Mouse (Mus musculus) frontal cortex, adult 2 months (tissue): Measurements from ENCODE around the gene Fam71f2. TPM values are rescaled to one million over a fixed set of nuclear protein-coding genes. Genes with fewer than 3 reads are reported as not detected.

Experiments
- polyA plus RNA-seq: library from polyadenylated mRNA; depleted of rRNA; stranded (reverse); fragments of >200 nt; gene quantifications from 2 replicates; pipeline ENCODE4 v1.2.3, GENCODE M21; 2012; rRNA removed

The Fam71f2 gene
- polyA plus RNA-seq, 1 experiment: 1.8 TPM

Other genes with a start within 250 kb of the Fam71f2 start
- gene Lep, start 219.4 kb upstream of the Fam71f2 start, polyA plus RNA-seq: not detected in 2 replicates
- 57.3 and 58.3 TPM in 2 replicates for gene Rbm28, start 114.6 kb upstream of the Fam71f2 start, polyA plus RNA-seq
- gene Prrt4, start 100.0 kb upstream of the Fam71f2 start, polyA plus RNA-seq: 3.7 and 4.3 TPM in 2 replicates
- 58.2 and 64.1 TPM in 2 replicates for gene Impdh1, start 63.2 kb upstream of the Fam71f2 start, polyA plus RNA-seq
- gene Hilpda, start 7.1 kb upstream of the Fam71f2 start, polyA plus RNA-seq: 8.7 and 10.6 TPM in 2 replicates
- 0.06 TPM in 1 of 2 replicates, not detected in the other for gene Fam71f1, start 39.5 kb downstream of the Fam71f2 start, polyA plus RNA-seq
- gene Calu, start 68.5 kb downstream of the Fam71f2 start, polyA plus RNA-seq: 69.4 and 72.8 TPM in 2 replicates
- gene Opn1sw, start 108.9 kb downstream of the Fam71f2 start, polyA plus RNA-seq: 0.10 and 0.59 TPM in 2 replicates
- gene Ccdc136, start 116.7 kb downstream of the Fam71f2 start, polyA plus RNA-seq: 90.8 and 94.1 TPM in 2 replicates
- gene Flnc, start 153.7 kb downstream of the Fam71f2 start, polyA plus RNA-seq: 0.44 and 0.66 TPM in 2 replicates
- gene Atp6v1f, start 188.1 kb downstream of the Fam71f2 start, polyA plus RNA-seq: 394 and 433 TPM in 2 replicates
- 0.29 TPM in 1 of 2 replicates, not detected in the other for gene Atp6v1fnb, start 191.8 kb downstream of the Fam71f2 start, polyA plus RNA-seq
- 5.7 and 5.8 TPM in 2 replicates for gene Kcp, start 228.4 kb downstream of the Fam71f2 start, polyA plus RNA-seq
- 4.1 and 5.8 TPM in 2 replicates for gene Irf5, start 247.0 kb downstream of the Fam71f2 start, polyA plus RNA-seq